Mouse (Mus musculus): ENCODE results near the gene Grk2.
"Not testable (repeated sequence)": the region's sequence is repeated elsewhere in the genome, so short reads cannot be mapped to it uniquely, and the experiment has no call there.

DNA sequence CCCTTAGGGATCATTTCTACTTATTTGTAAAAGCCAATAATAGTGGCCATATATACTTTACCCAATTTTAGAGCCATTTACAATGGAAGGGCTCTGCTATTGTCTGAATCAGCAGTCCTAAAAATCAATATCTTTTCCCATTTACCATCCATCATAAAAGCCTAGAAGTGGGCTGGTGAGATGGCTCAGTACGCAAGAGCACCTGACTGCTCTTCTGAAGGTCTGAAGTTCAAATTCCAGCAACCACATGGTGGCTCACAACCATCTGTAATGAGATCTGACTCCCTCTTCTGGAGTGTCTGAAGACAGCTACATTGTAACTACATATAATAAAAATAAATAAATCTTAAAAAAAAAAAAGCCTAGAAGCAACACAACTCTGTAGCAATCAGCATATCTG is 57.3 kb downstream of the Grk2 start:
- not testable (repeated sequence) for TF ChIP-seq POLR2A (IDR thresholded peaks at IDR 0.05; ENCODE audit: low read depth, low read length); CTCF (conservative IDR thresholded peaks at IDR 0.05; ENCODE audit: insufficient read depth, insufficient read length, low read depth, low read length)
